Mouse (Mus musculus) liver, adult (tissue): Measurements from ENCODE around the gene Hoxb3.

ENCODE experiments used
- GATA4 ChIP-seq: IDR thresholded peaks from 2 replicates; pipeline ENCODE4 v1.6.1; 2014; ENCODE audit warnings: mild to moderate bottlenecking, low read length; ENCODE audit not compliant: insufficient replicate concordance

Gene Hoxb3

GRCm38 (mm10) chr11:96344061-96344877 is 21.1 kb downstream of the Hoxb3 start:
- TF ChIP-seq GATA4 = no peak

GRCm38 (mm10) chr11:96344878-96345159 is 21.7 kb downstream of the Hoxb3 start:
- TF ChIP-seq GATA4 = no peak

GRCm38 (mm10) chr11:96345220-96345892 is 22.2 kb downstream of the Hoxb3 start:
- no peak for TF ChIP-seq GATA4

- TF ChIP-seq GATA4 = no peak
Observed at GRCm38 (mm10) chr11:96345893-96346806, 23.0 kb downstream of the Hoxb3 start.

- no peak for TF ChIP-seq GATA4
Observed at GRCm38 (mm10) chr11:96346916-96347520, 23.9 kb downstream of the Hoxb3 start.

- no peak for TF ChIP-seq GATA4
Observed at GRCm38 (mm10) chr11:96347717-96348116, 24.6 kb downstream of the Hoxb3 start.

- no peak for TF ChIP-seq GATA4
Observed at GRCm38 (mm10) chr11:96348141-96348928, 25.2 kb downstream of the Hoxb3 start.

- no peak for TF ChIP-seq GATA4
Observed at GRCm38 (mm10) chr11:96348988-96349387, 25.9 kb downstream of the Hoxb3 start.

GRCm38 (mm10) chr11:96349491-96350340 is 26.6 kb downstream of the Hoxb3 start:
- TF ChIP-seq GATA4 = no peak

GRCm38 (mm10) chr11:96350341-96350624 is 27.2 kb downstream of the Hoxb3 start, which contains the start of gene Hoxb2:
Gene Hoxb2 (plus strand): TSS chr11:96350525.
- TF ChIP-seq GATA4 = no peak

- TF ChIP-seq GATA4 = no peak
Observed at GRCm38 (mm10) chr11:96350791-96351190, 27.7 kb downstream of the Hoxb3 start.

GRCm38 (mm10) chr11:96351312-96351711 is 28.2 kb downstream of the Hoxb3 start:
- TF ChIP-seq GATA4 = no peak

- TF ChIP-seq GATA4 = no peak
Observed at GRCm38 (mm10) chr11:96351831-96352230, 28.7 kb downstream of the Hoxb3 start.
